Mouse (Mus musculus) fat pad, adult 2 months (tissue): ENCODE data around the gene Calhm3.

ENCODE experiments used
- DNase-seq: peaks from one replicate; pipeline ENCODE4 v3.0.0-alpha.2; 2011; ENCODE audit warnings: low read depth, low spot score; ENCODE audit errors: extremely low read depth

Gene Calhm3

GRCm38 (mm10) chr19:47157664-47158063, at the start of gene Calhm3:
Gene Calhm3 (minus strand): TSS chr19:47157764.
- DNase-seq = no peak

DNA sequence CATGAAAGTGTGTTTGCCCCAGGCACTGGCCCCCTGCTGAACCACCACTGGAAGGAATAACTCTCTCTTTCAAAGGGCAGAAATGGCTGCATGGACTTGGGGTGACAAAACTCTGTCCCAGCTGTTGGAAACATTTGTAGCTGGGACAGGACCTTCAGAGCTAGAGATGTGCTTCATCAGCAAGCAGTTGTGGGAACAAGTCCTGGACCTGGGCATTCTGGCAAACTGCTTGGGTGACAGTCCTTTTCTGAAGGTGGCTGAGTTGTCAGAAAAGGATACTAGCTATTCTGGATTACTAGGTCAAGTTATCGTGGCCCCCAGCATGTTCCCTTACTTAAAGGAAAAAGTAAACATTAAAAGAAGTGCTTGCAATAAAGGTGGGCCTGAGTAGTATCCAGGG, 48.6 kb upstream of the Calhm3 start:
- DNase-seq = no peak

DNA sequence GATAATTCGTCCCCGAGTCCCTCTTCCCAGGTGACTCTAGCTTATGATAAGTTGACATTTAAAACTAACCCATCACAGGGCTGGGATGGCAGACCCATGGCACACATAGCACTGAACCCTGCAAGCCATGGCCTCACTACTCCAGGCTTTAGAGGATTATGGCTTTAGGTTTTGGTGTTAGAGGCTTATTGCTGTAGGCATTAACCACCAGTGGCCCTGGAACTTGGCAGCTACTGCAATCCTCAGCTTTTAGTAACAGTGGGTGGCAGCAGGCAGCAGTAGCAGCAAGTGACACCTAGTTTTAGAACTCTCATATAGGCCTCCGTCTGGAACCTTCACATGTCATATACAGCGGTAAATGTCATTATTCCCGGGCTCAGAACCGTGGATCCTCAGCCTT, 47.1 kb upstream of the Calhm3 start:
- DNase-seq = no peak

DNA sequence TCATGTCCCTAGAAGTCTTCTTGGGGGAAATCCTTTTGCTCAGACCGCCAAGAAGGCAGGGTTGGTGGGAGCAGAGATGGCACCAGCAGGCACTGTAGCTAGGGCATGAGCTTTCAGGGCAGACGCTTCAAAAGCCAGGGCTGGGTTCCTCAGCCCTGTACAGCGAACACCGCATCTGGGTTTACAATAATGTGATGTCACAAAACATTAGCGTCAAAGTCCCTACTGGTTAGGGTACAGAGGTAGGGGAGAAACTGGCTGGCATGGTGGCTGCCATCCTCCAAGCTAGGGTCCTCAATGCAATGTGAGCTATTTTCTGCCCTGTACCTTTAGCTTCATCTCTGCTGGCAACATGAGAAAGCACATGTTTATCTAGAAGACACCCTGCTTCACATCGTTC, 45.5 kb upstream of the Calhm3 start:
- no peak for DNase-seq

DNA sequence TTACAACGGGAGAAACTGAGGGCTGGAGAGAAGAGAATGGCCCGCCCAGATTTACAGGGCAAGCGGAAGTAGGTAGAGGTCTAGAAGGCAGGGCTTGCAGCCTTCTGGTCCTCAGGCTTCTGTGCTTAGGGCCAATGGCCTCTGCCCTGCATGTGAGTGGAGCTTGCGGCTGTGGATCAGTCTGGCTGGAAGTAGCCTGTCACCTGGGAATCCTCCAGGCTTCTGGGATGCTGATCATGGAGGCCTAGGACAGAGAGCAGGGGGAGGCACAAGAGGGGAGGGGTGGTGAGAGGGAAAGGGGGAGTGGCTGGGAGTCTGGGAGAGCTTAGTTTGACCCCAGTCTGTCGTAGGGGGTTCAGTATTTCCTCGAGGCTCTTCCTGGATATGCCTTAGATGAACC, 44.9 kb upstream of the Calhm3 start:
- DNase-seq = no peak

DNA sequence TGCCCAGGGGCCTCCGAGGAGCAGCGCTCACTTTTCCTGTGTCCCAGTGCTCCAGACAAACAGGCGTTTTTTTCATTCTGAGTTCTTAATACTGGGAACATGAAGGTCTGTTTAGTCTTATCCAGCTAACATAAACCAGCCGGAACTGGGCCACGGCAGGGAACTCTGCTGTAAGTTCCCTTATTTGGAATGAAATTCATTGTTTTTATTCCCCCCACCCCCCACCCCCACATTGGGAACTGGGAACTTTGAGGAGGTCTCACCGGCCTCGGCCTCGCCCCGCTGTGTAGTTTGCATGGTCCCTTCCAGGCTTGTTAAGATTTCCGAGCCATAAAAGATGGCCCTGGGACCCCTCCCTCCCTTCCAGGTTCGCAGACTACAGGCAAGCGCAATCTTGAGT, 44.4 kb upstream of the Calhm3 start:
- DNase-seq = no peak

GRCm38 (mm10) chr19:47198671-47199350, 41.2 kb upstream of the Calhm3 start:
- DNase-seq = no peak

GRCm38 (mm10) chr19:47192158-47192557, 34.6 kb upstream of the Calhm3 start:
- no peak for DNase-seq

DNA sequence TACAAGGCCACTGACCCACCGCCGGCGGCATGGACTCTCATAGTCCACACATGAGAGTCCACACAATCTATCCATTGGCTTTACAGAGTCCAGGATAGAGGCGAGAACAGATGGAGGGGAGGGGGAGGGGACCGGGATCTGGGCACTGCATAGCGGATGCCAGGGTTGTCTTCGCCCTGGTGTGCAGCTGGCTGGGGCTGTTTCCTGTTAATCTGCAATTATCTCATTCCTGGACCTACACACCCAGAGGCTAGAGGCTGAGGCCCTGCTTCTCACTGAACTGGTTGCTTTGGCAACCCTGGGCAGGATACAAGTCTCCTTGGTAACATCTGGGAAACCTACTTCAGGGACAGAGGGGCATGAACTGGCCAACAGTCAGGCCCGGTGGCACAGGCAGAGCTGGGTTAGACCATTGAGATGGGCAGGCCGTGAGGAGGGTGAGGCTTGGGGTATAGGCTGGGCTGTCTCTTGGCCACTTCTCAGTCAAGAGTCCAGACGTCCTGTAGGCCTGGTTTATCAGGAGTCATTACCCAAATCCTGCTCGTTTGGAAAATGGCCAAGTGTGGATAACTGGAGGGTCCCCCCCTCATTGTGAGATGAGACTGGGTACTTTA, 31.1 kb upstream of the Calhm3 start:
- no peak for DNase-seq

DNA sequence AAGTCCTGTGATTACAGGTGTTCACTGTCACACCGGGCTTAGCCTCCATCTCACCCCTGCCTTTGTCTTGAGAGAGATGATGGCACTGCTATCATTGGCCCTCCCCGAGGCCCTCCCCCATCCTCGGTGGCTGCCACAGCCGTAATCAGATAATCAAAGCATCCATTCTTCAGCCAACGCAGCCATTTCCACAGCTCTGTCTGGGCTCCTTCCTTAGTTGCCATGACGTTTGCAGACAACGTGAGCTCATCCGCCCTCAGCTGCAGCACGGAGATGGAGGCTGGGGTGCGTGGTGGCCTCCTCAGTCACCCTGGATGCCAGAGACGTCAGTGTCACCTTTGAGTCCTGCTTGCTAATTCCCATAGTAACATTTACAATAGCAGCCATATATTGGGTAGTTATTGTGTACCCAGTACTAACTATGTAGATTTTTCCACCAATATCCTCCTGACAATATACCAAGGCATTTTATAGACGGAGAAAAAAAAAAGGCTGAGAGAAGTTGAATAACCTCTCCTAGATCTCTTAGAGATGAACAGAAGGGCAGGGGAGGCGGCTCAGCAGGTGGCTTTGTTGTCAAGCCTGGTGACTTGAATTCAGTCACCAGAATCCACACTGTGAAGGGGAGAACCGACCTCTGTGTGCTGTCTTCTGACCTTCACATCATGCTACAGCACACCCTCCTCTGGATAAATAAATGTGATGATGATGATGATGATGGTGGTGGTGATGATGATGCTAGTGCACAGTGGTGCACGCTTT, 29.1 kb upstream of the Calhm3 start:
- no peak for DNase-seq

DNA sequence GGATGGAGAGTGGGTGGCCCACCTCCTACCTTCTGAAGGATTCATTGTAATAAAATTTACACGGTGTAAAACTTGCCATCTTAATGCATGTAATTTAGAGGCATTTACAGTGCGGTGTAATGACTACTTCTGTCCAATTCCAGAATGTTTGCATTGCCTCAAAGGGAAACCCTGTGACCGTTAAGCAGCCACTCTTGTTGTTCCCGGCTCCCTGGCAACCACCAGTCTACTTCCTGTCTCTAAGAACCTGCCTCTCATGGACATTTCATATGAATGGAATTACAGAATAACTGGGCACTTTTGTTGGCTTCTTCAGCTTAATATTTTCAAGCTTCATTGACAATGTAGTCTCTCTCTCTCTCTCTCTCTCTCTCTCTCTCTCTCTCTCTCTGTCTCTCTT, 27.2 kb upstream of the Calhm3 start:
- no peak for DNase-seq

DNA sequence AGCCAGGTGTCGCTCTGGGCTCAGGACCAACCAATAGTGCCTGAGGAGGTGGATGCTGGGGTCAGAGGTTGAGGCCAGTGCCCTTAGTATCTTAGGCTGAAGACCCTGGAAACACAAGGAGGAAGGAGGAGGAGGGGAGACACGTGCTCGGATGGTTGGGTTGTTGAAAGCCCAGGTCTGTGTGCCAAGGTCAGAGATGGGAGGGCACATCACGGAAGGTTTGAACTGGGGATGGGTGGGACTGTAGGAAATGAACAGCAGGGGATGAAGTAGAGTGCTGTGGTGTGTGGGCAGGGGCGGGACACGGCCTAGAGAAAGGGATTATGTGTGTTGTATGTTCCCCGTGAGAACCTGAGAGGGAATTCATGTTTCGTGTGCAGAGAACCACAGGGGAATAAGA, 26.7 kb upstream of the Calhm3 start:
- DNase-seq = no peak

DNA sequence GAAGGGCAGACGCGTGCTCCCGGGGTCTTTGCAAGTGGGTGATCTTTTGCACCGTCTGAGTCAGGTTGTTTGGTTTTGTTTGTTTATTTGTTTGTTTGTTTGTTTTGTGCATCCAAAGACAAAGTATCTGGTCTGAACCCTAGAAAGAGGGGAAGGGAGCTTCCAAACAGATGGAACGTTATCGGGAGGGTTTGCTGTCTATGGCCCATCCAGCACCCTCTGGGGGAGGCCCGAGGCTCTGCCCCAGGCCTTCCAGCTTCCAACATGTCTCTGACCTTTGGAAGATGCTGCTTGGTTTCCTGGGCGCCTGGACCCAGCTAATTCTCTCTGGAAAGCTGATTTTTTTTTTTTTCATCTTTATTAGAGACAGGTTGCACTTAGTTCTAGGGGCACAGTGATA, 22.4 kb upstream of the Calhm3 start:
- no peak for DNase-seq

GRCm38 (mm10) chr19:47179272-47179809, 21.8 kb upstream of the Calhm3 start:
- DNase-seq = no peak

DNA sequence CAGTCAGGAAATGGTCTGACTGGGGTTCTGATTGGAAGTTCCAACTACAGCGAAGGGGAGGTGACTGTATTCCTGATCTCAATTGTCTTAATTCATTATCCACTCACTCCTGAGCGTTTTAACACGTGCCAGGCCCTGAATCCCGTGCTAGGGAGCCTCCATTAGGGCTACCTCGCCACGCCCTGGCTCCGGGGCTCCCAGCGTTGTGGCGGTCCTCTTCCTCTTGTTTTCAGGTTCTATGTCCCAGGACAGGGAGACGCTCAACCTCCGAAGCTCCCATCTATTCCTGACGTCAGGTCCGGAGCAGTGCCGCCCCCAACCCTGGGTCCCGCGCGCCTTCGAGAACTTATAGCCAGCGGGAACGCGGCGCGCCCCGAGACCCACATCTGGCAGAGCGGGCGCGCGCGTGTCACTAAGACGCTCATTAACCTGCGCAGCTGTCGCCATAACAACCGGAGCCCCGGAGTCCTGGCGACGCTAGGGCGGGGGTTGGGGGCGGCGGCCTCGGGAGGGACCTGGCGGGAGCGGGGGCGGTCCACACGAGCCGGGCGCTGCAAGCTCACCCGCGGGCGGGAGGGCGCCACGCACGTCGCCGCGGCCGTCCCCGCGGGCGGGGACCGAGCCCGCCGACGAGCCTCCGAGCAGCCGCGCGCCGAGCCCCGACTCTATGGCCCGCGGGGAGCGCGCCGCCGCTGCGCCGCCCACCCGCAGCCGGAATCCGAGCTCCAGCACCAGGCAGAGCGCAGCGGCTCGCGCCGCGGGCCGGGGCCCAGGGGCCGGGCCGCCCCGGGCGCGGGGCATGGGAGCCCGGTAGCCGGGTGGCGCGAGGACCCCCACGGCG, 21.1 kb upstream of the Calhm3 start, which contains the start of gene Neurl1a:
TSS of gene Neurl1a (plus strand) at position 390 of the 841 bp plus-strand sequence.
- DNase-seq = no peak

DNA sequence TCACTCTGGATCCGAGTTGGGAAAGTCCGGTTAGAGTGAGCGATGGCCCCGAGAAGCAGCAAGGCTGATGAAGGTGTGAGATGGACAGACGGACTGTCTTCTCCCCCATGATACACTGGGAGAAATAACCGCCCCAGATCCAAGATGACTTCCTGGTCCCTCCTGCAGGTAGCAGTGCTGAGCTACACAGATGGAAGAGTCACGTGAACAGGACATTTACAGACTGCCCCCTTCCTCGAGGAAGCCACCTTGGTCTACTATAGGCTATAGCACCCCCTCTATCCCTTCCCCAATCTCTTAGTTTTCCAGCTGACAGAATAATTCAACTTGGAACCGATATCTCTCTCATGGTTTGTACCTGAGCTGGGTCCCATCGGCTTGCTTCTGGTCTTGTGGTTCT, 20.4 kb upstream of the Calhm3 start:
- no peak for DNase-seq

GRCm38 (mm10) chr19:47176916-47177505, 19.4 kb upstream of the Calhm3 start:
- DNase-seq = no peak

DNA sequence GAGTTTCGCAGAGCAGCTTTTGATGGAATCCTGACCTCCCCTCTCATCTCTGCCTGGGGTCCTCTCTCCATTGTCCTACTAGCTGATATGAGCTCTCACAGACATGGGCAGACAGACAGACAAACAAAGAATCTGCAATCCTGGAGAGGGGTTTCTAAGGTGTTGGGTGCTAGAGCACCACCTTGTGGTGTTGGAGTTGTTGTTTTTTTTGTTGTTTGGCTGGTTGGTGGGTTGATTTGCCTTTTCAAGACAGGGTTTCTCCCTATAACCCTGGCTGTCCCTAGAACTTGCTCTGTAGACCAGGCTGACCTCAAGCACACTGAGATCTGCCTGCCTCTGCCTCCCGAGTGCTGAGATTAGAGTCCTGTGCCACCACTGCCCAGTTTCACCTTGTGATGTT, 17.9 kb upstream of the Calhm3 start:
- no peak for DNase-seq

- no peak for DNase-seq
Measured at GRCm38 (mm10) chr19:47174515-47174914, 17.0 kb upstream of the Calhm3 start.

GRCm38 (mm10) chr19:47168793-47169412, 11.3 kb upstream of the Calhm3 start:
- no peak for DNase-seq
